Mouse (Mus musculus) lung, embryonic 14.5 days (tissue): ENCODE results near the gene Birc2. TPM values are rescaled to one million over a fixed set of nuclear protein-coding genes. Genes with fewer than 3 reads are reported as not detected.

Experiments used
- ATAC-seq: fragments of 200-750 bp; cut with Nextera tagmentation; 2 replicates; pipeline ENCODE4 v1.8.0; 2017; ENCODE audit warnings: mild to moderate bottlenecking, moderate TSS enrichment, moderate library complexity; ENCODE audit not compliant: insufficient read depth
- DNase-seq: peaks from one replicate; pipeline ENCODE4 v3.0.0-alpha.2; 2015
- H3K27ac ChIP-seq: fragments of 300-500 bp; sonication (generic); 2 replicates; pipeline ENCODE4 v1.5.1; 2014; ENCODE audit warnings: low read depth, mild to moderate bottlenecking, moderate library complexity
- H3K27me3 ChIP-seq: fragments of 300-500 bp; sonication (generic); 2 replicates; pipeline ENCODE4 v1.6.1; 2014; ENCODE audit warnings: low read length, control low read depth; ENCODE audit not compliant: insufficient read depth
- H3K36me3 ChIP-seq: fragments of 300-500 bp; sonication (generic); 2 replicates; pipeline ENCODE4 v1.6.1; 2014; ENCODE audit warnings: control low read depth; ENCODE audit not compliant: insufficient read depth
- H3K4me1 ChIP-seq: fragments of 300-500 bp; sonication (generic); 2 replicates; pipeline ENCODE4 v1.6.1; 2014; ENCODE audit warnings: antibody characterized with exemption, control low read depth; ENCODE audit not compliant: insufficient read depth
- H3K4me2 ChIP-seq: fragments of 300-500 bp; sonication (generic); 2 replicates; pipeline ENCODE4 v1.6.1; 2014; ENCODE audit warnings: mild to moderate bottlenecking
- H3K4me3 ChIP-seq: fragments of 300-500 bp; sonication (generic); 2 replicates; pipeline ENCODE4 v1.5.1; 2014; ENCODE audit warnings: low read depth, low read length
- H3K9ac ChIP-seq: fragments of 300-500 bp; sonication (generic); 2 replicates; pipeline ENCODE4 v1.6.1; 2014
- H3K9me3 ChIP-seq: fragments of 300-500 bp; sonication (generic); 2 replicates; pipeline ENCODE4 v1.6.1; 2016; ENCODE audit warnings: low read depth, low read length, control low read depth
- CTCF ChIP-seq: IDR thresholded peaks from 2 replicates; pipeline ENCODE4 v1.5.1; 2016; ENCODE audit warnings: antibody characterized with exemption, low read depth
- WGBS: fragments of 180-500 bp; shearing (Covaris S2); extraction: QIAGEN DNeasy Blood & Tissue Kit; methylation state at CpG from one replicate; pipeline ENCODE4 v1.1.7; 2014; 5-methylcytosine and 5-hydroxymethylcytosine counted together
- polyA plus RNA-seq: library from polyadenylated mRNA; unstranded; fragments of >200 nt; fragmentation: Nextera tagmentation; extraction: Ambion mirVana; gene quantifications from 2 replicates; pipeline ENCODE4 v1.2.1, GENCODE M21; 2014

The Birc2 gene
- polyA plus RNA-seq, 1 experiment from 2014 or later, result 36.2 TPM

- no peaks in the 10 kb centered on the region for H3K4me1 ChIP-seq
- no peaks in the 10 kb centered on the region for H3K27me3 ChIP-seq
- H3K4me3 ChIP-seq, result no peak overlapping the region
- DNase-seq (no peak), ATAC-seq (no peak)
- no peaks in the 10 kb centered on the region for H3K9me3 ChIP-seq
- H3K9ac ChIP-seq, result no peak overlapping the region
- TF ChIP-seq CTCF, result no peak
- H3K4me2 ChIP-seq, result no peak overlapping the region
- no peaks in the 10 kb centered on the region for H3K36me3 ChIP-seq
- H3K27ac ChIP-seq, result no peak overlapping the region
- WGBS, result 61% methylated on average over 6 of the region's 6 CpGs
Observed at GRCm38 (mm10) chr9:7841221-7841620, 4.4 kb upstream of the Birc2 start.

- no peaks in the 10 kb centered on the region for H3K27me3 ChIP-seq
- H3K4me2 ChIP-seq, result peak overlapping the region; percentile 83
- H3K27ac ChIP-seq, result peak overlapping the region; percentile 99
- no peaks in the 10 kb centered on the region for H3K9me3 ChIP-seq
- no peak for TF ChIP-seq CTCF
- ATAC-seq (peak; percentile 5; the same call in 1 of the 2 replicates), DNase-seq (peak; percentile 61)
- peaks cover 15% of the 10 kb centered on the region; the same call in 1 of the 2 replicates for H3K36me3 ChIP-seq
- H3K9ac ChIP-seq, result peak overlapping the region; percentile 89
- H3K4me3 ChIP-seq, result peak overlapping the region; percentile 73
- 11% methylated on average over 14 of the region's 14 CpGs for WGBS
- peaks cover 7% of the 10 kb centered on the region; the same call in 1 of the 2 replicates for H3K4me1 ChIP-seq
Observed at GRCm38 (mm10) chr9:7837806-7838440, 1.1 kb upstream of the Birc2 start.

GRCm38 (mm10) chr9:7836331-7836730 is 533 bp downstream of the Birc2 start:
- Histone ChIP-seq H3K36me3 (peaks cover 18% of the 10 kb centered on the region; the same call in 1 of the 2 replicates), H3K4me1 (peaks cover 7% of the 10 kb centered on the region; the same call in 1 of the 2 replicates), H3K9me3 (no peaks in the 10 kb centered on the region), H3K4me2 (peak overlapping the region; percentile 83), H3K9ac (peak overlapping the region; percentile 89), H3K27ac (peak overlapping the region; percentile 99), H3K4me3 (peak overlapping the region; percentile 73), H3K27me3 (no peaks in the 10 kb centered on the region)
- DNase-seq (peak; percentile 73), ATAC-seq (peak; percentile 53)
- peak; percentile 12; the same call in 1 of the 2 replicates for TF ChIP-seq CTCF
- under 1% methylated on average over 16 of the region's 16 CpGs for WGBS

- H3K4me1 ChIP-seq, result peaks cover 7% of the 10 kb centered on the region; the same call in 1 of the 2 replicates
- H3K27me3 ChIP-seq, result no peaks in the 10 kb centered on the region
- DNase-seq (no peak), ATAC-seq (no peak)
- H3K27ac ChIP-seq, result no peak overlapping the region
- peak overlapping the region; percentile 83; the same call in 1 of the 2 replicates for H3K4me2 ChIP-seq
- peak overlapping the region; percentile 73 for H3K4me3 ChIP-seq
- 78% methylated on average over 1 of the region's 1 CpGs for WGBS
- H3K9ac ChIP-seq, result no peak overlapping the region
- no peaks in the 10 kb centered on the region for H3K9me3 ChIP-seq
- TF ChIP-seq CTCF, result no peak
- peaks cover 18% of the 10 kb centered on the region; the same call in 1 of the 2 replicates for H3K36me3 ChIP-seq
Observed at GRCm38 (mm10) chr9:7835302-7835701, 1.6 kb downstream of the Birc2 start.

- peaks cover 7% of the 10 kb centered on the region; the same call in 1 of the 2 replicates for H3K4me1 ChIP-seq
- H3K27me3 ChIP-seq, result no peaks in the 10 kb centered on the region
- no peak overlapping the region for H3K27ac ChIP-seq
- H3K9ac ChIP-seq, result 0 out of 2 replicates have a peak overlapping the region, but pooled peaks have one; percentile 5
- DNase-seq (no peak), ATAC-seq (no peak)
- H3K4me3 ChIP-seq, result no peak overlapping the region
- H3K9me3 ChIP-seq, result no peaks in the 10 kb centered on the region
- no peak for TF ChIP-seq CTCF
- 85% methylated on average over 6 of the region's 6 CpGs for WGBS
- H3K36me3 ChIP-seq, result peaks cover 18% of the 10 kb centered on the region; the same call in 1 of the 2 replicates
- peak overlapping the region; percentile 15; the same call in 1 of the 2 replicates for H3K4me2 ChIP-seq
Observed at GRCm38 (mm10) chr9:7833421-7833820, 3.4 kb downstream of the Birc2 start.

GRCm38 (mm10) chr9:7829531-7830528 is 7.0 kb downstream of the Birc2 start:
- H3K4me2 ChIP-seq, result peak overlapping the region; percentile 27; the same call in 1 of the 2 replicates
- peak; percentile 63; the same call in 1 of the 2 replicates for ATAC-seq

More at GRCm38 (mm10) chr9:7829531-7830528, 7.0 kb downstream of the Birc2 start:
- H3K9me3 ChIP-seq, result no peaks in the 10 kb centered on the region
- TF ChIP-seq CTCF, result no peak
- H3K9ac ChIP-seq, result no peak overlapping the region
- H3K4me3 ChIP-seq, result no peak overlapping the region
- no peak for DNase-seq
- no peaks in the 10 kb centered on the region for H3K27me3 ChIP-seq
- peaks cover 20% of the 10 kb centered on the region for H3K36me3 ChIP-seq
- no peak overlapping the region for H3K27ac ChIP-seq
- peaks cover 7% of the 10 kb centered on the region; the same call in 1 of the 2 replicates for H3K4me1 ChIP-seq
- 66% methylated on average over 9 of the region's 9 CpGs for WGBS
